Mouse (Mus musculus): Measurements from ENCODE around the gene Mctp2.

- TF ChIP-seq CTCF (IDR thresholded peaks at IDR 0.05; ENCODE audit: insufficient read depth, low read length) (no peak), POLR2A (IDR thresholded peaks at IDR 0.05; ENCODE audit: borderline replicate concordance, extremely low read depth, low read depth, low read length) (no peak)
These were observed 227.5 kb downstream of the Mctp2 start for GRCm38 (mm10) chr7:72078896-72079295.
